Comparison of ENCODE assay signal across 22 mouse cellular contexts in the genomic region with DNA sequence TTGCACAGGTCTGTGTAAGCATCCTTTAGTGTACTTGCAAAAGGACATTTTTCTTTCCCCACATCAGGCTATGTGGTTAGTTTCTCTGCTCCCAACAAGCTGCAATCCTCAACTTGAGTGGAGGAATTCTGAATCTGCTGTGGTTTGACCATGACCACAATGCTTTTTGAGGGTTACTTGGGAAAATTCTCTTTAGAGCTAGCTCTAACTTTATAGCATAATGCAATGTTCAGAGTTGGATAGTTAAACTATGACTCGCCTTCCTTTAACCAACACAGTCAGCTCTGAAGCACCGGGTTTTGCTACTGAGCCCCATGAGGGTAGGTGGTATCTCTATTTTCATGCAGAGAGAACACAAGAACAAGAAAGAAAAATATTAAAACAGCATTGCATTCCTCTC. TPM values are rescaled to one million over a fixed set of nuclear protein-coding genes. Genes with fewer than 3 reads are reported as not detected.
"Had no signal": no experiment of that assay in that cellular context is flagged by ENCODE, and none has a peak within 500 bp of the region (broad histone marks: within the 10 kb centered on the region; RNA-seq: fewer than 3 reads in every experiment).

No protein-coding gene starts in this region.

- H3K4me1 ChIP-seq: limb, embryonic 15.5 days; lung, embryonic 15.5 days; megakaryocyte, embryonic 14.5 days; midbrain, embryonic 10.5 days; midbrain, embryonic 15.5 days; neural tube, embryonic 13.5 days; stomach, embryonic 15.5 days had no signal

- H3K27ac ChIP-seq: limb, embryonic 12.5 days; limb, embryonic 15.5 days; liver, embryonic 14.5 days; lung, embryonic 15.5 days; midbrain, embryonic 10.5 days; midbrain, embryonic 15.5 days; neural tube, embryonic 13.5 days; stomach, embryonic 15.5 days had no signal

- H3K36me3 ChIP-seq: limb, embryonic 12.5 days; limb, embryonic 15.5 days; lung, embryonic 15.5 days; midbrain, embryonic 10.5 days; midbrain, embryonic 15.5 days; neural tube, embryonic 13.5 days; stomach, embryonic 15.5 days had no signal

- H3K27me3 ChIP-seq: limb, embryonic 15.5 days; lung, embryonic 15.5 days; megakaryocyte, embryonic 14.5 days; midbrain, embryonic 15.5 days; neural tube, embryonic 13.5 days; stomach, embryonic 15.5 days had no signal

- H3K4me2 ChIP-seq: limb, embryonic 12.5 days; limb, embryonic 15.5 days; liver, embryonic 11.5 days; lung, embryonic 15.5 days; midbrain, embryonic 15.5 days; neural tube, embryonic 13.5 days; stomach, embryonic 15.5 days had no signal

- DNase-seq: kidney, adult 9 months; kidney, postnatal 14 days; kidney, postnatal 4 days; left cerebral cortex, postnatal 4 days; lung, adult 18-20 months; lung, postnatal 10 days; lung, postnatal 36 days; retina, postnatal 1 day; right cerebral cortex, postnatal 25 days; spleen, adult 18-20 months; thymus, postnatal 25 days had no signal

- H3K9me3 ChIP-seq: limb, embryonic 12.5 days; limb, embryonic 15.5 days; lung, embryonic 15.5 days; midbrain, embryonic 10.5 days; midbrain, embryonic 15.5 days; neural tube, embryonic 13.5 days; stomach, embryonic 15.5 days had no signal

- ATAC-seq: midbrain, embryonic 15.5 days had no signal

- H3K9ac ChIP-seq: limb, embryonic 12.5 days; limb, embryonic 15.5 days; liver, embryonic 14.5 days; lung, embryonic 15.5 days; midbrain, embryonic 15.5 days; neural tube, embryonic 13.5 days; stomach, embryonic 15.5 days had no signal

- H3K4me3 ChIP-seq: limb, embryonic 12.5 days; limb, embryonic 15.5 days; lung, embryonic 15.5 days; megakaryocyte, embryonic 14.5 days; midbrain, embryonic 10.5 days; midbrain, embryonic 15.5 days; neural tube, embryonic 13.5 days; stomach, embryonic 15.5 days had no signal

RNA-seq across cellular contexts. Expression of a gene that starts 12.0 kb away (rescaled TPM):
- total RNA-seq: neutrophil, adult 5-6 weeks had no signal
- polyA plus RNA-seq: limb, embryonic 12.5 days had no signal
